Mouse (Mus musculus) layer of hippocampus, adult 2 months (tissue): ENCODE measurements around the gene Cdh26. TPM values are rescaled to one million over a fixed set of nuclear protein-coding genes. Genes with fewer than 3 reads are reported as not detected.

ENCODE experiments used
- DNase-seq, 2 experiments: peaks; one replicate each; pipeline ENCODE4 v3.0.0; 2022; ENCODE audit warnings: low spot score in 2 of 2
- H3K27ac ChIP-seq: fragments of 200-600 bp; 2 replicates; pipeline ENCODE4 v1.8.1; 2022
- H3K4me3 ChIP-seq: fragments of 200-600 bp; 2 replicates; pipeline ENCODE4 v1.8.1; 2022; ENCODE audit warnings: mild to moderate bottlenecking
- CTCF ChIP-seq: fragments of 200-600 bp; conservative IDR thresholded peaks from 2 replicates; pipeline ENCODE4 v1.8.1; 2022; ENCODE audit warnings: antibody characterized with exemption, mild to moderate bottlenecking, moderate library complexity
- total RNA-seq, 2 experiments: library from RNA; stranded (reverse); gene quantifications; 2 replicates each; pipeline ENCODE4 v1.2.3; 2021

Gene Cdh26
- total RNA-seq, 2 experiments from 2014 or later: 0.38 TPM; not detected in 1

- TF ChIP-seq CTCF: no peak
- DNase-seq: no peak
- no peak overlapping the region for H3K4me3 ChIP-seq
- no peak overlapping the region; the same call in 1 of the 2 replicates for H3K27ac ChIP-seq
Observed at GRCm38 (mm10) chr2:178506056-178506455, 75.7 kb downstream of the Cdh26 start.

GRCm38 (mm10) chr2:178507379-178508014 is 77.2 kb downstream of the Cdh26 start:
- no peak overlapping the region for H3K4me3 ChIP-seq
- no peak overlapping the region for H3K27ac ChIP-seq
- DNase-seq: peak; percentile 60 to 83
- peak; percentile 100 for TF ChIP-seq CTCF

DNA sequence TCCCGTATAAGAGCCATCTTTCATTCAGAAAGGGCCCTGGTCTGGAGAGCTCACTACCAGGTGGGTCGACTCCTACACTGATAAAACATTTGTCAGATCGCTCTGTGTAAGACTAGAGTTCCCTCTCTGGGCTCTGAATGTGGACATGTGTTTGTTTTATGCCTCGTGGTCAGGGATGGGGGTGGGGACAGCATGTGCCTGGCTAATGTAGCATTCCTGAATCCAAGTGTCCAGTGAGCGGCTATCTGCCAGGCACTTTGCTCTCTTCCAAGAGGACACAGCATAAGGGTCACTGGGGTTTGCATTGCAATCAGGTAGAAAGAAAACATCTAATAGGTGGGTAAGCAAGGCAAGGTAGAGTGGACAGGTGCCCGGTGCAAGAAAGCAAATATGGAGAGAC is 77.9 kb downstream of the Cdh26 start:
- DNase-seq: no peak
- TF ChIP-seq CTCF: no peak
- H3K27ac ChIP-seq: no peak overlapping the region
- no peak overlapping the region for H3K4me3 ChIP-seq

DNA sequence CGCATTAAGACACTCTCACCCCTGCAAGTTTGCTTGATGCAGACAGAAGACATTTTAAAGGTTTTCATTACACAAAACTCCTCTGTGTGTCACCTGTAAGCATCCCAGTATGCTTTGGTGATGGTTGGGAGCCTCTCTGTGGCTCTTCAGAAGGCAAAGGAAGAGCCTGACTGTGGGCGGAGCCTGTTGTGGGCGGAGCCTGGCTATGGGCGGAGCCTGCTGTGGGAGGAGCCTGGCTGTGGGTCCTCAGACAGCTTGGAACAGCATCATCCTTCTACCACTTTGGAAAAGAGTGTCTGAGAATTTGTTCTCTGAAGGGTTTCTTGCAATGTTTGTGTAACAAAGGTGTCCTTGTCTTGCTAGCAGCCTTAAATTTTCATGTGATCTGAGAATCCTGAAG is 82.7 kb downstream of the Cdh26 start:
- DNase-seq: no peak
- H3K27ac ChIP-seq: peak overlapping the region; percentile 32; the same call in 1 of the 2 replicates
- no peak overlapping the region for H3K4me3 ChIP-seq
- TF ChIP-seq CTCF: no peak

DNA sequence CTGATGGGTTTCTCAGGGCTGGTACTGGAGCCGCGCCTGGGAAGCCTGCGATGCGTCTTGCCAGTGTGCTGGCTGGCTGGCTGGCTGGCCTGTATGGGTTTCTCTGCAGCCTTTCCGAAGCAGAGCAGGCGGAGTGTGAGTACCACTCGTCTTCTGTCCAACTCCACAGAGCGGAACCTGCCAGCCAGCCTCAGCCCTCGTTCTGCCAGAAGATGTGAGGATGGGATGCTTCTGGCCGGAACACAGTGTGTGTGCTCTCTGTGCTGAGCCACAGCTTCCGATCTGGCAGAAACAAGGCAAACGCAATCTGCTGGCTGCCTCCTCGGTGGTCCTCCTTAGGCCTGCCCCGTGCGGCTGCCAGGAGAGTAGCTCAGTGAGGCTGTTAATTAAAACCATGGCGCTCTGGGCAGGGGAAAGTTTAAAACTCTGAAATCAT is 83.3 kb downstream of the Cdh26 start:
- peak; percentile 16 to 30 for DNase-seq
- no peak overlapping the region for H3K4me3 ChIP-seq
- H3K27ac ChIP-seq: peak overlapping the region; percentile 32; the same call in 1 of the 2 replicates
- TF ChIP-seq CTCF: peak; percentile 31

GRCm38 (mm10) chr2:178516421-178516820 is 86.1 kb downstream of the Cdh26 start:
- DNase-seq: no peak
- H3K27ac ChIP-seq: no peak overlapping the region
- no peak overlapping the region for H3K4me3 ChIP-seq
- TF ChIP-seq CTCF: peak; percentile 25; the same call in 1 of the 2 replicates

DNA sequence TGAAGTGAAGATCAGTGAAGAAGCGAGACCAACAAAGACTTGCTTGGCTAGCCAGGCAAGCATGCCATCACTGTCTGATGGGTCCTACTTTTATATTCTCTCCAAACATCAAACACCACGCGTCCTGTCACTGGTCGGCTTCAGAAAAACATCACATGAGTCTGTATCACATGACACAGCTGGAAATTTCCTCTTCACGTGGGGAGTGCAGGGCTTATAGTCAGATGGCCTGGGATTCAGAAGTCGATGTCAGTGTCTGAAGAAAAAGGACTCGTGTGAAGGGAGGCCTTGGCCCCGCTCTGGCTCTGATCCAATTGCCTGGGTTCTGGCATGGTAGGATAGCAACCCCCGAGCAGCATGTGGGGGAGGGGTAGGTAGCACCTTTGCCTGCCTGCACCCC is 86.6 kb downstream of the Cdh26 start:
- H3K27ac ChIP-seq: no peak overlapping the region
- H3K4me3 ChIP-seq: no peak overlapping the region
- DNase-seq: no peak
- TF ChIP-seq CTCF: no peak

DNA sequence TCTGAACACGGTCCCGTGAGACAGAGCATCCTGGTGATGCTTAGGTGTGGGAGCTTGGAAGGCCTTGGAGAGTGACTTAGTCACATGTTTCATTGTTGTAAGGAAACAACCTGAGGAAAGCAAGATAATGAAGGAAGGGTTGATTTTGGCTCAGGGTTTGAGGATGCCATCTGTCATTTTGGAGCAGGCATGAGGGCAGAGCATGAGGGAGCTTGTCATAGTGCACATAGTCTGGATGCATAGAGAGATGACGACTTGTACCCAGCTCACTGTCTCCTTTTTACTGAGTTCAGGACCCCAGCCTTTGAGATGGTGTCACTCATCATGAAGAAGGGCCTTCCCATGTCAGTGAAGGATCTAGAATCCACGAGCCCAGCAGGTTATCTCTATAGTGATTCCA is 89.0 kb downstream of the Cdh26 start:
- no peak overlapping the region for H3K4me3 ChIP-seq
- no peak for TF ChIP-seq CTCF
- no peak for DNase-seq
- no peak overlapping the region for H3K27ac ChIP-seq

DNA sequence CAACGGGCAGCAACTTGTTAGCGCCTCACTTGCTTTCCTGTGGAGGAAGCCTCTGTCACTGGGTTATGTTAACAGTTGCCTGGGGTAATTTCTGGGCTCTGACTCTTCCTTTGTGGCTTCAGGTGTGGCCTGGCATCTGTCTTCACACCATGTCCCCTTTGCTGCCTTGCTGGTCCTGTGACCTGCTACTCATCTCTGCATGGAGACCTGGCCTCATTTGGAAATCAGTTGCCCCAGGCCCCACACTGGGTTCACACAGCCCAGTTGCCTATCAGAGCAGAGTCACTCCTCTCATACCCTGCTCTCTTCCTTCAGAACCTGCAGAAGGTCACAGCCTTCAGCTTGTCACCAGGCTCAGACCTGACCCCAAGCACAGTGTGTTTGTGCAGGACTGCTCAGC is 89.9 kb downstream of the Cdh26 start:
- Histone ChIP-seq H3K27ac (no peak overlapping the region), H3K4me3 (no peak overlapping the region)
- TF ChIP-seq CTCF: no peak
- no peak for DNase-seq

DNA sequence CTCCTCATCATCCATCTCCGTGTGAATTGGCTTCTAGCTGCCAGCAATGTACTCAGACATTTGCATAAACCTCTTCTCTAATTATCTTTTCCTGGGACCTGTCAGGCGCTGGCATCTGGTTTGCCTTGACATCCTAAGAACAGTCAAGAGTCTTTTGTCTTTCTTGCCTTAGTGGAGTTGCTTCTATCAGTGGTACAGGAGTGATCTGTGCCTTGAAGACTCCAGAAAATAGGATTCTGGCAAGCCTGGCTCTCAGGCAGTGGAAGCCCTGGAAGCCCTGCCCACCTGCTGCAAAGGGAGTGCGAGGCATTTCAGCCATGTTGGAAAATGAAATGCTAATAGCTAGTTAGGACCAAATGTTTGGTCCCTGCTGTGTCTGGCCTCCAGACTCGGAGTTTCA is 92.0 kb downstream of the Cdh26 start:
- Histone ChIP-seq H3K27ac (no peak overlapping the region), H3K4me3 (no peak overlapping the region)
- TF ChIP-seq CTCF: no peak
- no peak for DNase-seq

DNA sequence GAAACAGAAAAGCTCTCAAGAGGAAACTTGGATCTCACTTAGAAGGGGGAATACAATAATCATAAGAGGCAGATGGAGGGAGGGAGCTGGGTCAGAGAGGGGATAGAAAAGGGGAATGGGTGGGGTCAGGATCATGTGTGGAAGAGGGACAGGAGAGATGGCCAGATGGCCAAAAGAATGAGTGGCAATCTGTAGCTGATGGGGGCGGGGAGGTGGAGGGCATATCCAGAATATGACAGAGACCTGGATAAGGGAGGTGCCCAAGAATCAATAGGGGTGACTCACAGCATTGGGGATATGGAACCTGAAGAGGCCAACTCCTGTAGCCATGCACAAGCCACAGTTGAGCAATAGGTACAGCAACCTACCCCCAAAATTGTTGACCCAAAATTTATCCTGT is 92.5 kb downstream of the Cdh26 start:
- H3K27ac ChIP-seq: no peak overlapping the region
- TF ChIP-seq CTCF: no peak
- DNase-seq: no peak
- H3K4me3 ChIP-seq: no peak overlapping the region

DNA sequence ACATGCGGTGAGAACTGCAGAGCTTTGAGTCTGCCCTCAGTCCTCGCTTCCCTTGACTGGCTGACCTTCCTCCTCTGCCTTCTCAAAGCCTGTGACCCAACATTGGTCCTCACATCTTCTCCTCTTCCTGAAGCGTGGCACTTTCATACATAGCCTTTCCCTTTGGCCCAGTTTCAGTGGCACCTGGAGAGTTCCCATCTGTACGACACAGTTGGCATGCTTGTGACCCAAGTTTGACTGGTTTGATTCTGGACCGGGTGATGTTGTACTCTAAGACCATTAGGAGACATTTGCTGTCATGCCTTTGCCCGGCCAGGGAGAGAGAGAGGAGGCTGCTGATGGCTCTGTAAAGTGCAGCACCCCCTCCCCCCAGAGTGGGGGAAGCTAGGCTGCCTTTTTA is 96.4 kb downstream of the Cdh26 start:
- no peak for DNase-seq
- Histone ChIP-seq H3K27ac (no peak overlapping the region), H3K4me3 (no peak overlapping the region)
- TF ChIP-seq CTCF: no peak

GRCm38 (mm10) chr2:178531226-178531625 is 100.9 kb downstream of the Cdh26 start:
- no peak for TF ChIP-seq CTCF
- Histone ChIP-seq H3K4me3 (no peak overlapping the region), H3K27ac (no peak overlapping the region)
- no peak for DNase-seq

GRCm38 (mm10) chr2:178536574-178536973 is 106.2 kb downstream of the Cdh26 start:
- H3K4me3 ChIP-seq: no peak overlapping the region
- no peak for DNase-seq
- TF ChIP-seq CTCF: no peak
- H3K27ac ChIP-seq: no peak overlapping the region

Other genes with a start within 250 kb of the Cdh26 start
- 1 to 10 TPM in 1 of 2 experiments, under 1 TPM in 1; 0.98 to 1.0 TPM for gene Sycp2, start 22.8 kb upstream of the Cdh26 start, total RNA-seq
- 1 to 10 TPM; 5.1 to 6.1 TPM for gene Ppp1r3d, start 16.1 kb upstream of the Cdh26 start, total RNA-seq
- gene Fam217b, start 16.0 kb upstream of the Cdh26 start, total RNA-seq: 10 to 100 TPM; 44.5 TPM